Mouse (Mus musculus) limb, embryonic 13.5 days (tissue): Measurements from ENCODE around the gene Gm20521. TPM values are rescaled to one million over a fixed set of nuclear protein-coding genes. Genes with fewer than 3 reads are reported as not detected.
A peak's percentile ranks its signal among the peaks of the same experiment; 100 is the strongest.
"Not testable (repeated sequence)": the region's sequence is repeated elsewhere in the genome, so short reads cannot be mapped to it uniquely, and the experiment has no call there.

Experiments used
- ATAC-seq: fragments of 200-750 bp; cut with Nextera tagmentation; 2 replicates; pipeline ENCODE4 v1.8.0; 2017; ENCODE audit warnings: low read depth, moderate number of reproducible peaks, moderate TSS enrichment; ENCODE audit not compliant: low FRiP score
- H3K27ac ChIP-seq: fragments of 300-500 bp; sonication (generic); 2 replicates; pipeline ENCODE4 v1.5.1; 2015; ENCODE audit warnings: inconsistent platforms, mild to moderate bottlenecking, moderate library complexity
- H3K27me3 ChIP-seq: fragments of 300-500 bp; sonication (generic); 2 replicates; pipeline ENCODE4 v1.6.1; 2015; ENCODE audit warnings: mild to moderate bottlenecking, inconsistent platforms
- H3K36me3 ChIP-seq: fragments of 300-500 bp; sonication (generic); 2 replicates; pipeline ENCODE4 v1.6.1; 2015; ENCODE audit warnings: inconsistent platforms, mild to moderate bottlenecking, moderate library complexity
- H3K4me1 ChIP-seq: fragments of 300-500 bp; sonication (generic); 2 replicates; pipeline ENCODE4 v1.6.1; 2015; ENCODE audit warnings: inconsistent platforms
- H3K4me2 ChIP-seq: fragments of 300-500 bp; sonication (generic); replicated peaks from 2 replicates; pipeline ENCODE4 v1.6.1; 2015; ENCODE audit warnings: inconsistent platforms, mild to moderate bottlenecking, moderate library complexity
- H3K4me3 ChIP-seq: fragments of 300-500 bp; sonication (generic); 2 replicates; pipeline ENCODE4 v1.5.1; 2015; ENCODE audit warnings: moderate library complexity, mild to moderate bottlenecking, inconsistent platforms
- H3K9ac ChIP-seq: fragments of 300-500 bp; sonication (generic); 2 replicates; pipeline ENCODE4 v1.6.1; 2015; ENCODE audit warnings: mild to moderate bottlenecking, inconsistent platforms
- H3K9me3 ChIP-seq: fragments of 300-500 bp; sonication (generic); 2 replicates; pipeline ENCODE4 v1.6.1; 2016; ENCODE audit warnings: inconsistent platforms
- WGBS: fragments of 180-500 bp; shearing (Covaris S2); methylation state at CpG from one replicate; pipeline ENCODE4 v1.1.7; 2015; 5-methylcytosine and 5-hydroxymethylcytosine counted together
- polyA plus RNA-seq: library from polyadenylated mRNA; unstranded; fragments of >200 nt; fragmentation: Nextera tagmentation; extraction: Ambion mirVana; gene quantifications from 2 replicates; pipeline ENCODE4 v1.2.1, GENCODE M21; 2015

Gm20521 gene
- polyA plus RNA-seq, 1 experiment from 2014 or later, result 0.13 TPM

- no peak overlapping the region for H3K27ac ChIP-seq
- H3K4me1 ChIP-seq, result peaks cover 26% of the 10 kb centered on the region
- no peak for ATAC-seq
- no peaks in the 10 kb centered on the region for H3K36me3 ChIP-seq
- H3K27me3 ChIP-seq, result no peaks in the 10 kb centered on the region; the same call in 1 of the 2 replicates
- no peaks in the 10 kb centered on the region for H3K9me3 ChIP-seq
- no peak overlapping the region for H3K4me2 ChIP-seq
- H3K4me3 ChIP-seq, result no peak overlapping the region
- 49% methylated on average over 12 of the region's 12 CpGs for WGBS
- no peak overlapping the region for H3K9ac ChIP-seq
Measured at GRCm38 (mm10) chr14:54939434-54940175, 56.4 kb downstream of the Gm20521 start.

- H3K9ac ChIP-seq, result no peak overlapping the region
- H3K4me2 ChIP-seq, result no peak overlapping the region
- no peak for ATAC-seq
- H3K27me3 ChIP-seq, result no peaks in the 10 kb centered on the region; the same call in 1 of the 2 replicates
- WGBS, result 76% methylated on average over 3 of the region's 3 CpGs
- H3K9me3 ChIP-seq, result no peaks in the 10 kb centered on the region
- H3K27ac ChIP-seq, result no peak overlapping the region
- no peak overlapping the region for H3K4me3 ChIP-seq
- H3K36me3 ChIP-seq, result no peaks in the 10 kb centered on the region
- H3K4me1 ChIP-seq, result peaks cover 26% of the 10 kb centered on the region
Measured at GRCm38 (mm10) chr14:54940176-54940530, 56.9 kb downstream of the Gm20521 start.

GRCm38 (mm10) chr14:54941024-54941978 is 58.1 kb downstream of the Gm20521 start:
- Histone ChIP-seq H3K4me2 (no peak overlapping the region), H3K4me3 (no peak overlapping the region), H3K9ac (no peak overlapping the region), H3K27me3 (no peaks in the 10 kb centered on the region; the same call in 1 of the 2 replicates), H3K27ac (no peak overlapping the region), H3K9me3 (no peaks in the 10 kb centered on the region), H3K36me3 (no peaks in the 10 kb centered on the region), H3K4me1 (peaks cover 20% of the 10 kb centered on the region)
- ATAC-seq, result no peak
- 56% methylated on average over 13 of the region's 13 CpGs for whole genome bisulfite sequencing

- H3K9ac ChIP-seq, result no peak overlapping the region
- H3K4me2 ChIP-seq, result no peak overlapping the region
- ATAC-seq, result no peak
- no peaks in the 10 kb centered on the region for H3K36me3 ChIP-seq
- peaks cover 10% of the 10 kb centered on the region for H3K4me1 ChIP-seq
- H3K27me3 ChIP-seq, result no peaks in the 10 kb centered on the region; the same call in 1 of the 2 replicates
- no peak overlapping the region for H3K27ac ChIP-seq
- WGBS, result 84% methylated on average over 8 of the region's 8 CpGs
- H3K4me3 ChIP-seq, result no peak overlapping the region
- H3K9me3 ChIP-seq, result no peaks in the 10 kb centered on the region
Measured at GRCm38 (mm10) chr14:54942479-54942878, 59.2 kb downstream of the Gm20521 start.

GRCm38 (mm10) chr14:54943971-54944370 is 60.7 kb downstream of the Gm20521 start:
- Histone ChIP-seq H3K9ac (no peak overlapping the region), H3K27ac (no peak overlapping the region), H3K27me3 (no peaks in the 10 kb centered on the region; the same call in 1 of the 2 replicates), H3K36me3 (no peaks in the 10 kb centered on the region), H3K4me2 (no peak overlapping the region), H3K9me3 (no peaks in the 10 kb centered on the region), H3K4me3 (no peak overlapping the region), H3K4me1 (peaks cover 4% of the 10 kb centered on the region; the same call in 1 of the 2 replicates)
- no peak for ATAC-seq
- 89% methylated on average over 7 of the region's 7 CpGs for WGBS

GRCm38 (mm10) chr14:54944939-54945338 is 61.7 kb downstream of the Gm20521 start:
- ATAC-seq, result no peak
- 73% methylated on average over 2 of the region's 2 CpGs for WGBS
- Histone ChIP-seq H3K4me2 (no peak overlapping the region), H3K4me3 (no peak overlapping the region), H3K27ac (no peak overlapping the region), H3K4me1 (no peaks in the 10 kb centered on the region), H3K9me3 (no peaks in the 10 kb centered on the region), H3K9ac (no peak overlapping the region), H3K36me3 (no peaks in the 10 kb centered on the region), H3K27me3 (peaks cover 3% of the 10 kb centered on the region; the same call in 1 of the 2 replicates)

GRCm38 (mm10) chr14:54945975-54946704 is 62.9 kb downstream of the Gm20521 start:
- Histone ChIP-seq H3K27me3 (peaks cover 8% of the 10 kb centered on the region; the same call in 1 of the 2 replicates), H3K4me3 (no peak overlapping the region), H3K9ac (no peak overlapping the region), H3K36me3 (no peaks in the 10 kb centered on the region), H3K4me1 (no peaks in the 10 kb centered on the region), H3K9me3 (no peaks in the 10 kb centered on the region), H3K27ac (no peak overlapping the region; the same call in 1 of the 2 replicates), H3K4me2 (no peak overlapping the region)
- 76% methylated on average over 19 of the region's 19 CpGs for WGBS
- ATAC-seq, result peak; percentile 34; the same call in 1 of the 2 replicates

GRCm38 (mm10) chr14:54947008-54947407 is 63.8 kb downstream of the Gm20521 start:
- not testable (repeated sequence) for H3K27me3 ChIP-seq, ATAC-seq, H3K4me1 ChIP-seq, H3K4me3 ChIP-seq, H3K9ac ChIP-seq, H3K36me3 ChIP-seq, H3K9me3 ChIP-seq, H3K27ac ChIP-seq, H3K4me2 ChIP-seq
- WGBS, result 86% methylated on average over 11 of the region's 11 CpGs

Other genes with a start within 250 kb of the Gm20521 start
- not detected in 2 replicates for gene Gm17606, start 242.5 kb upstream of the Gm20521 start, polyA plus RNA-seq
- gene Cdh24, start 242.1 kb upstream of the Gm20521 start, polyA plus RNA-seq, result 6.7 and 8.2 TPM in 2 replicates
- 96.6 and 98.0 TPM in 2 replicates for gene 1700123O20Rik, start 197.2 kb upstream of the Gm20521 start, polyA plus RNA-seq
- gene Acin1, start 196.5 kb upstream of the Gm20521 start, polyA plus RNA-seq, result 166 and 167 TPM in 2 replicates
- gene Gm29776, start 184.6 kb upstream of the Gm20521 start, polyA plus RNA-seq, result 0.31 and 0.33 TPM in 2 replicates
- not detected in 2 replicates for gene Cebpe, start 171.3 kb upstream of the Gm20521 start, polyA plus RNA-seq
- gene Slc7a8, start 101.5 kb upstream of the Gm20521 start, polyA plus RNA-seq, result 1.7 and 2.3 TPM in 2 replicates
- not detected in 2 replicates for gene Rnf212b, start 69.3 kb upstream of the Gm20521 start, polyA plus RNA-seq
- gene Homez, start 12.5 kb upstream of the Gm20521 start, polyA plus RNA-seq, result 8.9 and 12.7 TPM in 2 replicates
- 0.60 and 1.6 TPM in 2 replicates for gene Ppp1r3e, start 5.9 kb upstream of the Gm20521 start, polyA plus RNA-seq
- 4.0 and 4.4 TPM in 2 replicates for gene Bcl2l2, start 64 bp upstream of the Gm20521 start, polyA plus RNA-seq
- 139 TPM in 2 replicates for gene Pabpn1, start 9.1 kb downstream of the Gm20521 start, polyA plus RNA-seq
- gene Slc22a17, start 29.7 kb downstream of the Gm20521 start, polyA plus RNA-seq, result 79.1 and 86.2 TPM in 2 replicates
- 46.7 and 50.4 TPM in 2 replicates for gene Efs, start 42.7 kb downstream of the Gm20521 start, polyA plus RNA-seq
- gene Il25, start 49.3 kb downstream of the Gm20521 start, polyA plus RNA-seq, result 0.24 and 0.27 TPM in 2 replicates
- 16.1 and 17.6 TPM in 2 replicates for gene Cmtm5, start 52.8 kb downstream of the Gm20521 start, polyA plus RNA-seq
- 1.9 and 2.2 TPM in 2 replicates for gene Myh6, start 83.5 kb downstream of the Gm20521 start, polyA plus RNA-seq
- not detected in 2 replicates for gene Gm17428, start 93.5 kb downstream of the Gm20521 start, polyA plus RNA-seq
- gene Myh7, start 111.2 kb downstream of the Gm20521 start, polyA plus RNA-seq, result 23.8 and 24.9 TPM in 2 replicates
- 86.3 and 88.1 TPM in 2 replicates for gene Ngdn, start 132.0 kb downstream of the Gm20521 start, polyA plus RNA-seq
- gene Zfhx2, start 208.9 kb downstream of the Gm20521 start, polyA plus RNA-seq, result 5.6 and 6.2 TPM in 2 replicates
- 22.9 and 24.5 TPM in 2 replicates for gene Thtpa, start 211.3 kb downstream of the Gm20521 start, polyA plus RNA-seq
- gene Ap1g2, start 223.2 kb downstream of the Gm20521 start, polyA plus RNA-seq, result 13.1 and 13.7 TPM in 2 replicates
- gene Jph4, start 233.5 kb downstream of the Gm20521 start, polyA plus RNA-seq, result 1.9 and 2.2 TPM in 2 replicates